Mouse (Mus musculus) heart, postnatal 4 days (tissue): ENCODE measurements around the gene Bbs9. TPM values are rescaled to one million over a fixed set of nuclear protein-coding genes. Genes with fewer than 3 reads are reported as not detected.

Experiments
- DNase-seq: peaks from one replicate; pipeline ENCODE4 v3.0.0; 2021
- total RNA-seq, 2 experiments: library from RNA; stranded (reverse); gene quantifications; 2 replicates each; pipeline ENCODE4 v1.2.3; 2021

Gene Bbs9
- total RNA-seq, 2 experiments from 2014 or later, result 14.0 to 15.9 TPM

DNA sequence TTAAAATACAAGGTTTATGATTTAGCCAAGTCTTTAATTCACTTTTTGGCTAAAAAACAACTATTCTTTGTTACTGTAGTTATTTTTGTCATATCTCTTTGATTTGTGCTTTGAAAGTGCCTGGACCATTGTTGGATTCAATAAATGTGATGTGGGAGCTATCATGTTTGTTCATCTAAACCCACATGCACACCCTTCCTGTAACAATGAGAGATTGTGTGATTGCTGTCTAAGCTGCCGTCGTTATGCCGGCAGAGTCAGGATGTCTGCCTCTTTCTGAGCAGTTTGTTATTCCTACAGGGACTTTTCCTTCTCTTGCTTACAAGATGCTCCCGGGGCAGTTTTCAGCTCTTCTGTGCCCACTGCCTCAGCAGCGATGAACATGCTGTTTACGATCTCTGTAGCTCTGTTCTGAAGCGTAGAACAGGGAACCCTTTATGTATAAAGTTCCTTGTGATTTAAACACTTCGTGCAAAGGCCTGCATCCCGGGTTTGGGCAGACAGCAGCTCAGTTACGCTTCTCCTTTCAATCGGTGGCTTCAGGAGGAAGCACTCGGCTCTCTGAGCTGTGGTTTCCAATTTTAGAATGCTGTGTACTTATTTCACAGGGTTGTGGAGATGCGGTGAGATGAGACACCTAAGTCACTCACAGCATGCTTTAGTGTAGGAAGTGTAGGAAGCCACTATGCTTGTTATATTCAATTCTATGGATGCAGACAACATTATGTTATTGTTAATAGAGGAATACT lies 165.3 kb downstream of the Bbs9 start:
- no peak for DNase-seq

DNA sequence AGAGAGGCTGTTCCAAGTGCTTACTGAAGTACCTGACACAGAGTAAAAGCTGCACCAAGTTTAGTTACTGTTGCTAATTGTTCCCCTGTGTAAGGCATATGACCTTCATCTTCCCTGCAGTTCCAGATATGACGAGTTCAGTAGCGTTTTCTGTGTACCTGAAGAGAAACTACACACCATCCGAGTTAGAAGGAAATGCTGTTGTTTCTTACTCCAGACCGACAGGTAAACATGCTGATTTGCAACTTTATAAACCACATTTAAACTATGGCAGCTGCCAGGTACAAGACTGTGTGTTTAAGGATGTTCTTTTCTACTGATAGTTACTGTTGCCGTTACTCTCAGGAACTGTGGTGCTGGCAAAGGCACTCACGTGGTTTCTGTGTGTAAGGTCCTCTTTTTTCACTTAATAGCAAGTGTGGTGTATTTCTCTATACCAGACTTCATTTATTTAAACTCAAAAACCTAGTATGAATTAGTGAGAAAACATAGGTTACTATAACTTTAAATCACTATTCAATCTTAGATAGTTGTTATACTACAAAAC lies 170.4 kb downstream of the Bbs9 start:
- no peak for DNase-seq

DNA sequence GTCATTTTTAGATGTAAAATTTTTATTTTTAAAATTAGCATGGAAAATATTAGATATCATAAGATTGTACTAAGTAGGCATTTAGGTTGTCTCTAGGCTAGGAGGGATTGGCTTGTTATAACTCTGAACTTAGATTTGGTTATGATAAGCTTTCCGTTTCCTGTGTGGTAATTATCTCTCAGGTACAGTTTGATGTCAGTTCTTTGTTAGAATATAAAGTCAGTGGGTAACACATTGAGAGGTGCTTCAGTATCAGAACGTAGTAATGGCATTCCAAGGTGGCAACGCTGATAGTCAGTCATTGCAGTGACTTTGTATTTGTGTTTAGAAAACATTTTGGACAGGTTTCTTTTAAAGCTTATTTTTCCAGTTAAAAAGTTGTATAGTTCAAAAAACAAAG lies 170.9 kb downstream of the Bbs9 start:
- DNase-seq, result no peak

DNA sequence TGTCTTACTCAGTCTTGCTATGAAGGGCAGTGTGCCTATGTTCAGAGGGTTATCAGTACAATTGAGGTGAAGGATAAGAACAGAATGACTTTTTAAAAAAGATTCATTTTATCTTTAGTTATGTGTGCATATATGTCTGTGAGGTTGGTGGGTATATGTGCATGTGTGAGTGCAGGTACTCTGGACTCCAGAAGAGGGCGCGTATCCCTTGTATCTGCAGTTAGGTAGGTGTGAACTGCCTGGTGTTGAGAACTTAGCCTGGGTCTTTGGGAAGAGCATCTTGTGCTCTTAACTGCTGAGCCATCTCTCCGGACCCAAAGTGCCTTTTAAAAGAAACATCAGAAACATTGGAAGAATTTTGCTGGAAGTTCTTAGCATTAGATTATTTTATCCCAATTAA lies 172.6 kb downstream of the Bbs9 start:
- DNase-seq, result no peak

GRCm38 (mm10) chr9:22649606-22650005 lies 174.1 kb downstream of the Bbs9 start:
- no peak for DNase-seq

DNA sequence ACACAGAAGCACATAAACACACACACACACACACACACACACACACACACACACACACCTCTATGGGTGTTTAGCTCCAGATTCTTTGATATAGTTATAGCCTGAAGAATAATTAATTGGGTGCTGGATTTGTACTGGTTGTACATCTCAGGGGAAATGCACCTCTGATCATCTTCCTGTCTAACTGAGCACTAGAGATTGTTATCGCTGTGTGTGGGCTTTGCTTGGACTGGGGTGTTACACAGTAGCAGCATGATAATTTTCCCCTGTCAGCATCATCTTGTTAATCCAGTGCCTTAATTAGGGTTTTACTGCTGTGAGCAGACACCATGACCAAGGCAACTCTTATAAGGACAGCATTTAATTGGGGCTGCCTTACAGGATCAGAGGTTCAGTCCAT lies 175.3 kb downstream of the Bbs9 start:
- DNase-seq, result no peak

DNA sequence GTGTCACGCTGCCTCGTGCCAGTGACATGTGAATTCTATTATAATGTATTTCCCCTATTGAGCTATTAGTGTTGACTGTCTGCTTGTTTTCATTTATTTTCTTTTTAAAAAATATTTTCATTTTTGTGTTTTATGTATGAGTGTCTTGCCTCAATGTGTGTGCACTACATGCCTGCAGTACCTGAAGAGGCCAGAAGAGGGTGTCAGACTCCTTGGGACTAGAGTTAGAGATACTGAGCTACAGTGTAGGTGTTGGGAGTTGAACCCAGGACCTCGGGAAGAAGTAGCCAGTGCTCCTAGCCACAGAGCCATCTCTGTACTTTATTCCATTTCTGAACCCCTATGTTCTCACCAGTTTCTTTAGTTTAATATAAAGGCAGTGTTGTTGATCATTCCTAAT lies 176.1 kb downstream of the Bbs9 start:
- no peak for DNase-seq

DNA sequence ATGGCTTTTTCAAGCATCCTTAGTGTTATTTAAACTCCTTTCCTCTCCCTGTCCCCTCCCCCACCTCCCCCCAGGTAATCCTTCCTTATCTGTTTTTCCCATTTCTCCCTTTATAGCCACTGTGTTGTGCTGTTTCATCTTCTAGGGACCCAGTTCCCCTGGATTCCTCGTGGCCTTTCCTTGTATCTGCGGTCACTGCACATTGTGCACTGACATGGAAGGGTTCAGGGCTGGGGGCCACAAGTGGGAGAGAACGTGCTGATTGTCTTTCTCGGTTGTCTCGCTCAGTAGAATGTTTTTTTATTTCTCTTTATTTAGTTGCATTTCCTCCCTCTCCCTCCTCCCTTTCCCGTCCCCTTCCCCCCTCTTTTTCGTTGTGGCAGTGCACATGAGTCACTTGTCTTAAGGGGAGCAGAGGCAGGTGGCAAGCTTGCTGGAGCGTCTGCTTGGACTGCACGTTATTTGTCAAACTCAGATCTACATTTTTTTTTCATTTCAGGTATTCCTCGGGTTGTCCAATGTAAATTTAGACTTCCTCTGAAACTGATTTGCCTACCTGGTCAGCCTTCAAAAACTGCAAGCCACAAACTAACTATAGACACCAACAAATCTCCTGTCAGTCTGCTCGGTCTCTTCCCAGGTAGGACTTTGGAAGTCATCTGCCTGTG lies 179.3 kb downstream of the Bbs9 start:
- DNase-seq, result no peak

GRCm38 (mm10) chr9:22657216-22657615 lies 181.7 kb downstream of the Bbs9 start:
- no peak for DNase-seq

GRCm38 (mm10) chr9:22665155-22665554 lies 189.6 kb downstream of the Bbs9 start:
- DNase-seq, result no peak

DNA sequence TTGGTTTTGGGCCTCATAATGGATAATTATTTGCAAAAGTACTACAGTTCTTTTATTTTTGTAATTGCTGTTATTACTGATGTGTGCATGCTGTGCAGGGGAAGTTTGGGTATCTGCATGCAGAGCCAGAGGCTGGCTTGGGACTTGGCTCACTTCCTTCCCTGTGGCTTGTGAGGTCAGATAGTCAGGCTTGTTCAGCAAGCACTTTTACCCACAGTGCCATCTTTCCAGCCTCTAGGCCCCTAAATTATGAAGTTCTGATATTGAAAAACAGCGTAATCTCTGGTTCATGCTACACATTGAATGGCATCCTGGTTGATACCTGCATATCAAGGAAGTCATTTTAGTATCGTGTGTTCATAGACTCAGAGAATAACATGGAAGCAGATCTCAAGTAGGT lies 197.4 kb downstream of the Bbs9 start:
- DNase-seq, result no peak

DNA sequence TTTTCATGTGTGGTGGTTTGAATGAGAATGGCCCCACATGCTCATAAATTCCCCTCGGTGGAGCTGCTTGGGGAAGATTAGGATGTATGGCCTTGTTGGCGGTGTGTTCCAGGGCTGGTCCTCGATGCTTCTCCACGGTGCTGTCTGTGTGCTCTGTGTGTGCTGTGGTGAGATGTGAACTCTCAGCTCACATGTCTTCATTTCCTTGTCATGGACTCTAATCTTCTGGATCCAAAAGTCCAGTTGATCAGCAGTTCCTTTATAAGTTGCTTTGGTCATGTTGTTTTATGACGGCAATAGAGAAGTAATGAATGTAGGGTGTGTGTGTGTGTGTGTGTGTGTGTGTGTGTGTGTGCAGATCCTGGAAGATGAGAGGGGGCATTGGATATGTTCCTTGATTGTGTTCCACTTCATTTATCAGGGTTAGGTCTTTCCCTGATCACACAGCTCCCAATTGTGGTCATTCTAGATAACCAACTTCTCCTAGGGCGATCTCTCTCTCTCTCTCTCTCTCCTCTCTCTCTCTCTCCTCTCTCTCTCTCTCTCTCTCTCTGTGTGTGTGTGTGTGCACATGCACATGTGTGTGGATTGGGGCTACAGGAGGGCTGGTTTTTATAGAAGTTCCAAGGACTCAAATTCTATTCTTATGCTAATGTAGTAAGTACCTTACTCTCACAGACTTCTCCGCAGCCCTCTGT lies 201.8 kb downstream of the Bbs9 start:
- DNase-seq, result no peak

GRCm38 (mm10) chr9:22677997-22678396 lies 202.5 kb downstream of the Bbs9 start:
- no peak for DNase-seq

- DNase-seq, result no peak
Measured at GRCm38 (mm10) chr9:22678496-22678895, 203.0 kb downstream of the Bbs9 start.

- DNase-seq, result no peak
Measured at GRCm38 (mm10) chr9:22679485-22679884, 204.0 kb downstream of the Bbs9 start.

GRCm38 (mm10) chr9:22680031-22680430 lies 204.5 kb downstream of the Bbs9 start:
- DNase-seq, result no peak

GRCm38 (mm10) chr9:22680484-22680883 lies 205.0 kb downstream of the Bbs9 start:
- peak; percentile 50 for DNase-seq

DNA sequence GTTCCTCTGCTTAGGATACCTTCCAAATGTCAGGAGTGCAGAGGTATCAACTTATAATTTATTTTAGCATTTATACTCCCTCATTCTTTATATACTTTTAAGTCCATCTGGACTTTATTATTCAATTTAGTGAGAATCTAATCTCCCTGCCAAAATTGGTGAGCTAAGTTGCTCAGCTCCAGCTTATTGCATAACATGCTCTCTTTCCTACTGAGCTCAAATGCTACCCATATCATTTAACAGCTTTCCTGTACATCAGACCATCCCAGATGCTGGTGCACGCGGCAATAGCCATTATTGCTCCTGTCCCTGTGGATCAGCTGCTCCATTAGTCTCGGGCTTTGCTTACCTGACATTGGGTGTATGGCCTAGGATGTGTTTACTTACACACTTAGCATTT lies 208.3 kb downstream of the Bbs9 start:
- no peak for DNase-seq

DNA sequence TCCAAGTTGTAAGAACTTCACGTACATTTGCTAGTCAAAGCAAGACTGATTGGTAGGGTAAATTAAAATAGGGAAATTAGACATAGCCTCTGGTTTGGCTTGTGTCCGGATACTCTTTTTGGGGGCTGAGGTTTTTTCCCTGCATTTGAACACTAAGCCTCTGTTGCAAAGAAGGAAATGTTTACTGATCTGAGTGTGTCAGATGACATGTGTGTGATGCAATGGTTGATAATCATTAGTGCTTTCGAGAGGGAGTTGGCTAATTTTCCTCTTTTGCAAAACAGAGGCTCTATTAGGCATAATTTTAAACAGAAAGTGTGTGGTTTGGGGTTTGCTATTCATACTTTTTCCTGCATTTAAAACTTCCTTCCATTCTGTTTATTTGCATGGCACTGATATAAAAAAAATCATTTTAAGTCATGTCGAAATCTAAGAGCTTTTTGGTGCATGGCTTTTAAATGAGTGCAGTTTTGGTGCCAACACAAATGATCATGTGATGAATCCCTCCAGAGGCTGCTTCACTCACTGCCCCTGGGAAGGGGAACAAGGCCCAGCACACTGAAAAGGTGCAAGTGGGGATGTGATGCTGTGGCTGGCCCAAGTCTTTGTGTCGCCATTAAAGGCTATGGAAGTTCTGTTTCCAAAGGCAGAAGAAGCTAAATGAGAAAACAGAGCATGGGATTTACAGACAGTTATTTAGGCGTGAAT lies 211.4 kb downstream of the Bbs9 start:
- DNase-seq, result no peak

- no peak for DNase-seq
Measured at GRCm38 (mm10) chr9:22690234-22690633, 214.7 kb downstream of the Bbs9 start.

DNA sequence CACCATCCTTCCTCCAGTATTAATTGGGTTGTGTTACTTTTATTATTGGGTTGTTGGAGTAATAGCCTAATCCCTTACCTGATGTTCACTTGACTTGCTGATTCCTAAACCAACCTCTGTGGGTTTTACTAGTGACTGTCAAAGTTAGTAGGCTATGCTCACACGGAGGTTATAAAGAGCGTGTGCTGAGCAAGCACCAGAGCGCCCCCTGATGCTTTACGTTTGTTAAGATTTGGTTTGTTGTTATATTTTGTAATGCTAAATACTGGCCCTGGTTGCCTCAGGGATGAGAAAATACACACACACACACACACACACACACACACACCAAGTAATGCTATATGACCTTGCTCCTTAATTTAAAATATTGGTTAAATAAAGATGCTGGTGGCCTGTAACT lies 219.9 kb downstream of the Bbs9 start:
- no peak for DNase-seq

DNA sequence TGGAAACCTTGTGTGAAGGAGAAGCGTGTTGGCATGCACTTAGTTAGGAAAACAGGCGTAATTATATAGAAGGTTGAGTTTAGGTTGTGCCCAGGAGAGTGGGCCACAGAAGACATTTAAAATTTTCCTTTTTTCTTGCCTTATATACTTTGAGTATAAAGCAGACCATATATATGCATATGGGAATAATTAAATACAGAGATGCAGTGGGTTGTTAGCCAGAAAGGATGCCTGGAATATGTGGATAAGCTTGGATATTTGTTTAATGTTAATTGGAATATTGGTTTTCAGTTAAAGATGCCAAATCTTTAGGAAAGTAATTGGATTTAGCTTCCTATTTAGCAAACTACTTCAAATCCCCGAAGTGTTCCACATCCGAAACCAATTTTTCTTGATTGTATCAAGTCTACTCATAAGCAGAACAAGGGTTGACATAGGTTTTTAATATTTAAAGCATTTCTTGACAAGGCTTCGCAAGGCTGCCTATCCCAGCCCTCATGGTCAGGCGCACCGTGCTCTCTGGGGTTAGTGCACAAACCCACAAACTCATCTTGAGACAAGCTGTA lies 221.4 kb downstream of the Bbs9 start:
- no peak for DNase-seq
